Mouse (Mus musculus) frontal cortex, adult 2 months (tissue): ENCODE results near the gene Epha4. TPM values are rescaled to one million over a fixed set of nuclear protein-coding genes. Genes with fewer than 3 reads are reported as not detected.
A peak's percentile ranks its signal among the peaks of the same experiment; 100 is the strongest.

Source experiments
- DNase-seq, 2 experiments: peaks; one replicate each; pipeline ENCODE4 v3.0.0; 2022; ENCODE audit warnings: low spot score in 1 of 2; ENCODE audit errors: extremely low spot score in 1 of 2
- polyA plus RNA-seq: library from polyadenylated mRNA; depleted of rRNA; stranded (reverse); fragments of >200 nt; gene quantifications from 2 replicates; pipeline ENCODE4 v1.2.3, GENCODE M21; 2012; rRNA removed

Epha4 gene
- 43.9 and 46.1 TPM in 2 replicates for polyA plus RNA-seq

- peak; percentile 86 to 93 for DNase-seq
These were observed at the start of gene Epha4 for GRCm38 (mm10) chr1:77514963-77515650. Gene Epha4 (minus strand): TSS chr1:77515088.

- DNase-seq, result no peak
These were observed 41.3 kb upstream of the Epha4 start for GRCm38 (mm10) chr1:77556199-77556598.

- DNase-seq, result no peak
These were observed 37.0 kb upstream of the Epha4 start for GRCm38 (mm10) chr1:77551927-77552326.

GRCm38 (mm10) chr1:77545722-77546121 is 30.8 kb upstream of the Epha4 start:
- DNase-seq, result peak; percentile 62 to 78

GRCm38 (mm10) chr1:77545035-77545434 is 30.1 kb upstream of the Epha4 start:
- no peak for DNase-seq

- no peak for DNase-seq
These were observed 29.4 kb upstream of the Epha4 start for GRCm38 (mm10) chr1:77544279-77544678.

- no peak for DNase-seq
These were observed 25.1 kb upstream of the Epha4 start for GRCm38 (mm10) chr1:77539945-77540344.

- no peak for DNase-seq
These were observed 23.7 kb upstream of the Epha4 start for GRCm38 (mm10) chr1:77538559-77538958.

GRCm38 (mm10) chr1:77535905-77536304 is 21.0 kb upstream of the Epha4 start:
- DNase-seq, result peak in 1 of 2 experiments; percentile 64

- DNase-seq, result no peak
These were observed 17.8 kb upstream of the Epha4 start for GRCm38 (mm10) chr1:77532576-77533183.

- DNase-seq, result no peak
These were observed 17.2 kb upstream of the Epha4 start for GRCm38 (mm10) chr1:77531934-77532575.

GRCm38 (mm10) chr1:77525082-77525481 is 10.2 kb upstream of the Epha4 start:
- no peak for DNase-seq

GRCm38 (mm10) chr1:77523354-77523753 is 8.5 kb upstream of the Epha4 start:
- no peak for DNase-seq

GRCm38 (mm10) chr1:77521640-77522539 is 7.0 kb upstream of the Epha4 start:
- no peak for DNase-seq

GRCm38 (mm10) chr1:77518715-77519114 is 3.8 kb upstream of the Epha4 start:
- no peak for DNase-seq

- peak; percentile 84 to 99 for DNase-seq
These were observed 1.5 kb upstream of the Epha4 start for GRCm38 (mm10) chr1:77516203-77516991.

GRCm38 (mm10) chr1:77515651-77515981 is 728 bp upstream of the Epha4 start:
- no peak for DNase-seq

GRCm38 (mm10) chr1:77514325-77514962 is 444 bp downstream of the Epha4 start:
- no peak for DNase-seq

GRCm38 (mm10) chr1:77513959-77514324 is 946 bp downstream of the Epha4 start:
- no peak for DNase-seq
